Mouse (Mus musculus): Measurements from ENCODE around the gene Pitpnm1. TPM values are rescaled to one million over a fixed set of nuclear protein-coding genes. Genes with fewer than 3 reads are reported as not detected.
"Not testable (repeated sequence)": the region's sequence is repeated elsewhere in the genome, so short reads cannot be mapped to it uniquely, and the experiment has no call there.

Gene Pitpnm1
- polyA plus RNA-seq, 1 experiment from 2014 or later = 15.8 TPM

- no peak for ATAC-seq (ENCODE audit: low FRiP score, low TSS enrichment)
- H3K27me3 ChIP-seq (ENCODE audit: control insufficient read depth, insufficient read depth, low read length) = no peaks in the 10 kb centered on the region
- H3K27ac ChIP-seq (ENCODE audit: low read depth, low read length) = no peak overlapping the region
- H3K4me3 ChIP-seq (ENCODE audit: low read length) = no peak overlapping the region
- no peak overlapping the region for H3K9ac ChIP-seq (ENCODE audit: low read depth, low read length)
- no peak overlapping the region for H3K4me2 ChIP-seq (replicated peaks; ENCODE audit: low read depth, low read length)
- WGBS = 78% methylated on average over 13 of the region's 13 CpGs
- no peaks in the 10 kb centered on the region for H3K36me3 ChIP-seq (ENCODE audit: control insufficient read depth, insufficient read depth, low read length)
- H3K9me3 ChIP-seq (ENCODE audit: control insufficient read depth, low read length) = no peaks in the 10 kb centered on the region
- H3K4me1 ChIP-seq (ENCODE audit: control insufficient read depth, insufficient read depth, low read length) = no peaks in the 10 kb centered on the region
These were observed 42.4 kb upstream of the Pitpnm1 start for GRCm38 (mm10) chr19:4057389-4057788.

DNA sequence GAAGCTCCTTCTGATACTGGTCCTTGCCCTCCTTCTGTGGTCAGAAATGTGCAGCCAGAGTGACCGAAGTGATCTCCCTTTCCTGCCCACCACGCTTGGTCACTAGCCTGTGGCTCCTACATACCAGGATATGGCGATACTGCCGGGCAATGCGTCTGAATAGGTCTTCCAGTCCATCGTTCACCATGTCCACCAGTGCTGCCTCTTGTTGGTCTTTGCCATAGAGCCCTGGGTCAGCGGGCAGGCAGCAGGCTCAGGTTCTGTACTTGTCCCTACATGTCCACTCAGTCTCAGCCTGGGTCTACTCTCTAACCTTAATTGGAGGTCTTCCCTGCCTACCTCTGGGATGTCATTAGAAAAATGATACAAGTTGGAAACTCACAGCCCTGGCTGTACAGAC lies 41.8 kb upstream of the Pitpnm1 start:
- H3K4me1 ChIP-seq (ENCODE audit: control insufficient read depth, insufficient read depth, low read length) = no peaks in the 10 kb centered on the region
- H3K36me3 ChIP-seq (ENCODE audit: control insufficient read depth, insufficient read depth, low read length) = no peaks in the 10 kb centered on the region
- no peak overlapping the region for H3K4me3 ChIP-seq (ENCODE audit: low read length)
- no peak overlapping the region for H3K4me2 ChIP-seq (replicated peaks; ENCODE audit: low read depth, low read length)
- H3K9me3 ChIP-seq (ENCODE audit: control insufficient read depth, low read length) = no peaks in the 10 kb centered on the region
- no peak overlapping the region for H3K9ac ChIP-seq (ENCODE audit: low read depth, low read length)
- no peak overlapping the region for H3K27ac ChIP-seq (ENCODE audit: low read depth, low read length)
- no peak for ATAC-seq (ENCODE audit: low FRiP score, low TSS enrichment)
- H3K27me3 ChIP-seq (ENCODE audit: control insufficient read depth, insufficient read depth, low read length) = no peaks in the 10 kb centered on the region
- 96% methylated on average over 7 of the region's 7 CpGs for whole genome bisulfite sequencing

- H3K4me3 ChIP-seq (ENCODE audit: low read length) = no peak overlapping the region
- H3K27me3 ChIP-seq (ENCODE audit: control insufficient read depth, insufficient read depth, low read length) = no peaks in the 10 kb centered on the region
- H3K4me1 ChIP-seq (ENCODE audit: control insufficient read depth, insufficient read depth, low read length) = no peaks in the 10 kb centered on the region
- no peaks in the 10 kb centered on the region for H3K36me3 ChIP-seq (ENCODE audit: control insufficient read depth, insufficient read depth, low read length)
- H3K9me3 ChIP-seq (ENCODE audit: control insufficient read depth, low read length) = no peaks in the 10 kb centered on the region
- H3K4me2 ChIP-seq (replicated peaks; ENCODE audit: low read depth, low read length) = no peak overlapping the region
- ATAC-seq (ENCODE audit: low FRiP score, low TSS enrichment) = no peak
- 95% methylated on average over 5 of the region's 5 CpGs for WGBS
- H3K9ac ChIP-seq (ENCODE audit: low read depth, low read length) = no peak overlapping the region
- no peak overlapping the region for H3K27ac ChIP-seq (ENCODE audit: low read depth, low read length)
These were observed 41.2 kb upstream of the Pitpnm1 start for GRCm38 (mm10) chr19:4058581-4058980.

- Histone ChIP-seq H3K27ac (ENCODE audit: low read depth, low read length) (no peak within 1 kb of the TSS), H3K4me2 (replicated peaks; ENCODE audit: low read depth, low read length) (no peak within 1 kb of the TSS), H3K9me3 (ENCODE audit: control insufficient read depth, low read length) (no peaks in the 10 kb centered on the region), H3K4me3 (ENCODE audit: low read length) (no peak within 1 kb of the TSS), H3K27me3 (ENCODE audit: control insufficient read depth, insufficient read depth, low read length) (no peaks in the 10 kb centered on the region), H3K9ac (ENCODE audit: low read depth, low read length) (no peak within 1 kb of the TSS), H3K36me3 (ENCODE audit: control insufficient read depth, insufficient read depth, low read length) (no peaks in the 10 kb centered on the region), H3K4me1 (ENCODE audit: control insufficient read depth, insufficient read depth, low read length) (no peaks in the 10 kb centered on the region)
- no peak for ATAC-seq (ENCODE audit: low FRiP score, low TSS enrichment)
- 78% methylated on average over 15 of the region's 15 CpGs for WGBS
These were observed 40.6 kb upstream of the Pitpnm1 start, which contains the start of gene Gstp3 for GRCm38 (mm10) chr19:4059069-4059740. Gene Gstp3, minus strand, starts transcription at chr19:4059569.

- not testable (repeated sequence) for H3K4me1 ChIP-seq (ENCODE audit: control insufficient read depth, insufficient read depth, low read length); H3K9me3 ChIP-seq (ENCODE audit: control insufficient read depth, low read length); H3K36me3 ChIP-seq (ENCODE audit: control insufficient read depth, insufficient read depth, low read length); H3K27ac ChIP-seq (ENCODE audit: low read depth, low read length); H3K4me3 ChIP-seq (ENCODE audit: low read length); H3K4me2 ChIP-seq (replicated peaks; ENCODE audit: low read depth, low read length); H3K9ac ChIP-seq (ENCODE audit: low read depth, low read length); H3K27me3 ChIP-seq (ENCODE audit: control insufficient read depth, insufficient read depth, low read length); ATAC-seq (ENCODE audit: low FRiP score, low TSS enrichment)
- WGBS = 92% methylated on average over 8 of the region's 8 CpGs
These were observed 39.5 kb upstream of the Pitpnm1 start for GRCm38 (mm10) chr19:4060044-4060898.

DNA sequence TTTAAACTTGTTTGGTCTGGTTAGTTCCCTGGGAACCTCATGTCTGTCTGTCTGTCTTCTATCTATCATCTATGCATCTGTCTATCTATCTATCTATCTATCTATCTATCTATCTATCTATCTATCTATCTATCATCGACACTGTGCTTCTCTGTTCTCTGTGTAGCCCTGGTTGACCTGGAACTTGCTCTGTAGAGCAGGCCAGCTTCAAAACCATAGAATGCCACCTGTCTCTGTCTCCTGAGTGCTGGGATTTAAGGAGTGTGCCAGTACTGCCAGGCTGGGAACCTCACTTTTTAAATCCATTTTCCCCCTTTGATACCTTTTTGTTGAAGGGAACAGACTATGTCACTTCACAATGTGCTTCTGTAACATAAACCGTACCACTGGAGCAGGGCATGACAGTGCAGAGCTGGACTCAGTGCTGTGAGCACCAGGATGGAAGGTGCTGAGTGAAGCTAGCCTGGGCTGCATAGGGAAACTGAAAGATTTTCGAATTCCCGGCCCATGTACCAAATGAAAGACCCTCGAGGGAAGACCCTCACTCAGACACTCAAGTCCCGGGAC lies 38.8 kb upstream of the Pitpnm1 start:
- no peak overlapping the region for H3K9ac ChIP-seq (ENCODE audit: low read depth, low read length)

GRCm38 (mm10) chr19:4063357-4063756 lies 36.4 kb upstream of the Pitpnm1 start:
- not testable (repeated sequence) for H3K27me3 ChIP-seq (ENCODE audit: control insufficient read depth, insufficient read depth, low read length); H3K4me2 ChIP-seq (replicated peaks; ENCODE audit: low read depth, low read length); H3K4me3 ChIP-seq (ENCODE audit: low read length); H3K36me3 ChIP-seq (ENCODE audit: control insufficient read depth, insufficient read depth, low read length); H3K9ac ChIP-seq (ENCODE audit: low read depth, low read length); H3K27ac ChIP-seq (ENCODE audit: low read depth, low read length); H3K4me1 ChIP-seq (ENCODE audit: control insufficient read depth, insufficient read depth, low read length); H3K9me3 ChIP-seq (ENCODE audit: control insufficient read depth, low read length); ATAC-seq (ENCODE audit: low FRiP score, low TSS enrichment)
- 71% methylated on average over 2 of the region's 4 CpGs for WGBS

More for the DNA sequence above, 38.8 kb upstream of the Pitpnm1 start:
- Histone ChIP-seq H3K27ac (ENCODE audit: low read depth, low read length) (no peak overlapping the region), H3K27me3 (ENCODE audit: control insufficient read depth, insufficient read depth, low read length) (no peaks in the 10 kb centered on the region), H3K4me1 (ENCODE audit: control insufficient read depth, insufficient read depth, low read length) (no peaks in the 10 kb centered on the region), H3K9me3 (ENCODE audit: control insufficient read depth, low read length) (no peaks in the 10 kb centered on the region), H3K4me2 (replicated peaks; ENCODE audit: low read depth, low read length) (no peak overlapping the region), H3K36me3 (ENCODE audit: control insufficient read depth, insufficient read depth, low read length) (no peaks in the 10 kb centered on the region), H3K4me3 (ENCODE audit: low read length) (no peak overlapping the region)
- no peak for ATAC-seq (ENCODE audit: low FRiP score, low TSS enrichment)
- 96% methylated on average over 6 of the region's 6 CpGs for WGBS

DNA sequence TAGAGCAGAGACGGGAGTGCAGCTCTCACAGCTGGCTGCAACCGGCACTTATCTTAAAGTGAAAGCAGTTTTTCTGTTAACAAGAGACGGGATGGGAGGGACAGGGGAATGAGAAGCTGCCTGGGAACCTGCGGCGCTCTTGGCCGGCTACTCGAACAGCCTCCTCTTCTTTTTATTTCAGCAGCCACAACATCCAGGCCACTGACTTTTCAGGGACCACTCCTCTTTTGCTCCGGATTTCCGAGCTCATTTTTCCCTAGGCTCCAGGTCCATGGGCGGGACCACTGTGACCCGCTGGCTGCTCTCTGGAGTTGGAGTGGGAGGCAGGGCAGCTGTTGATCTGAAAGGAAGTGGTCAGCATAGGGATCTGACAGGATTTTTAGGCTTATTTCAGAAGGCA lies 35.3 kb upstream of the Pitpnm1 start:
- ATAC-seq (ENCODE audit: low FRiP score, low TSS enrichment); H3K4me2 ChIP-seq (replicated peaks; ENCODE audit: low read depth, low read length); H3K9ac ChIP-seq (ENCODE audit: low read depth, low read length); H3K9me3 ChIP-seq (ENCODE audit: control insufficient read depth, low read length); H3K4me3 ChIP-seq (ENCODE audit: low read length); H3K36me3 ChIP-seq (ENCODE audit: control insufficient read depth, insufficient read depth, low read length); H3K4me1 ChIP-seq (ENCODE audit: control insufficient read depth, insufficient read depth, low read length); H3K27me3 ChIP-seq (ENCODE audit: control insufficient read depth, insufficient read depth, low read length); H3K27ac ChIP-seq (ENCODE audit: low read depth, low read length): not testable (repeated sequence)
- 29% methylated on average over 1 of the region's 11 CpGs for WGBS

- H3K9ac ChIP-seq (ENCODE audit: low read depth, low read length) = no peak overlapping the region
- no peak for ATAC-seq (ENCODE audit: low FRiP score, low TSS enrichment)
- no peaks in the 10 kb centered on the region for H3K4me1 ChIP-seq (ENCODE audit: control insufficient read depth, insufficient read depth, low read length)
- H3K36me3 ChIP-seq (ENCODE audit: control insufficient read depth, insufficient read depth, low read length) = no peaks in the 10 kb centered on the region
- no peak overlapping the region for H3K4me3 ChIP-seq (ENCODE audit: low read length)
- H3K9me3 ChIP-seq (ENCODE audit: control insufficient read depth, low read length) = no peaks in the 10 kb centered on the region
- H3K4me2 ChIP-seq (replicated peaks; ENCODE audit: low read depth, low read length) = no peak overlapping the region
- no peaks in the 10 kb centered on the region for H3K27me3 ChIP-seq (ENCODE audit: control insufficient read depth, insufficient read depth, low read length)
- H3K27ac ChIP-seq (ENCODE audit: low read depth, low read length) = no peak overlapping the region
- WGBS = 78% methylated on average over 6 of the region's 6 CpGs
These were observed 33.5 kb upstream of the Pitpnm1 start for GRCm38 (mm10) chr19:4066280-4066679.
